Mouse (Mus musculus): ENCODE results near the gene Trak1.

GRCm38 (mm10) chr9:121491592-121492240 lies 194.4 kb downstream of the Trak1 start:
- no peak for TF ChIP-seq CTCF (IDR thresholded peaks at IDR 0.05; ENCODE audit: borderline replicate concordance, insufficient read depth, low read depth, low read length)
- no peak for TF ChIP-seq POLR2A (IDR thresholded peaks at IDR 0.05; ENCODE audit: borderline replicate concordance, insufficient read depth, low read length)

All from cerebellum, adult 2 months (tissue).